Mouse (Mus musculus) liver, postnatal 0 days (tissue): ENCODE measurements around the gene Nras. TPM values are rescaled to one million over a fixed set of nuclear protein-coding genes. Genes with fewer than 3 reads are reported as not detected.

Experiments
- ATAC-seq: fragments of 200-750 bp; cut with Nextera tagmentation; 2 replicates; pipeline ENCODE4 v1.8.0; 2017; ENCODE audit warnings: mild to moderate bottlenecking, moderate library complexity
- DNase-seq: peaks from one replicate; pipeline ENCODE4 v3.0.0-alpha.2; 2016
- H3K27ac ChIP-seq: fragments of 300-500 bp; sonication (generic); 2 replicates; pipeline ENCODE4 v1.5.1; 2014; ENCODE audit warnings: antibody characterized with exemption, moderate library complexity, mild to moderate bottlenecking, low read depth
- H3K27me3 ChIP-seq: fragments of 300-500 bp; sonication (generic); 2 replicates; pipeline ENCODE4 v1.6.1; 2014; ENCODE audit warnings: low read length, control low read depth, mixed read lengths; ENCODE audit not compliant: insufficient read depth
- H3K36me3 ChIP-seq: fragments of 300-500 bp; sonication (generic); replicated peaks from 2 replicates; pipeline ENCODE4 v1.6.1; 2014; ENCODE audit warnings: mild to moderate bottlenecking, control low read depth, low read length, moderate library complexity, mixed read lengths; ENCODE audit not compliant: insufficient read depth
- H3K4me1 ChIP-seq: fragments of 300-500 bp; sonication (generic); 2 replicates; pipeline ENCODE4 v1.6.1; 2014; ENCODE audit warnings: antibody characterized with exemption, mild to moderate bottlenecking, control low read depth; ENCODE audit not compliant: insufficient read depth
- H3K4me2 ChIP-seq: fragments of 300-500 bp; sonication (generic); 2 replicates; pipeline ENCODE4 v1.6.1; 2014; ENCODE audit warnings: low read depth, mild to moderate bottlenecking, low read length, moderate library complexity, mixed read lengths
- H3K4me3 ChIP-seq: fragments of 300-500 bp; sonication (generic); 2 replicates; pipeline ENCODE4 v1.5.1; 2014; ENCODE audit warnings: low read depth, low read length
- H3K9ac ChIP-seq: fragments of 300-500 bp; sonication (generic); replicated peaks from 2 replicates; pipeline ENCODE4 v1.6.1; 2014; ENCODE audit warnings: mild to moderate bottlenecking, moderate library complexity
- H3K9me3 ChIP-seq: fragments of 300-500 bp; sonication (generic); 2 replicates; pipeline ENCODE4 v1.6.1; 2016; ENCODE audit warnings: mild to moderate bottlenecking, control low read depth, low read length, mixed read lengths
- CTCF ChIP-seq: sonication (generic); IDR thresholded peaks from 2 replicates; pipeline ENCODE4 v1.5.1; 2016; ENCODE audit warnings: antibody characterized with exemption, low read depth
- EP300 ChIP-seq: IDR thresholded peaks from 2 replicates; pipeline ENCODE4 v1.6.1; 2016; ENCODE audit warnings: antibody characterized with exemption, low read depth, mild to moderate bottlenecking
- WGBS: fragments of 180-500 bp; shearing (Covaris S2); extraction: QIAGEN DNeasy Blood & Tissue Kit; methylation state at CpG from one replicate; pipeline ENCODE4 v1.1.7; 2014; ENCODE audit not compliant: insufficient replicate concordance; 5-methylcytosine and 5-hydroxymethylcytosine counted together
- polyA plus RNA-seq: library from polyadenylated mRNA; unstranded; fragments of >200 nt; fragmentation: Nextera tagmentation; extraction: Ambion mirVana; gene quantifications from 2 replicates; pipeline ENCODE4 v1.2.1, GENCODE M21; 2015

The Nras gene
- polyA plus RNA-seq, 1 experiment from 2014 or later: 19.4 TPM

- Histone ChIP-seq H3K4me2 (no peak overlapping the region), H3K36me3 (no peaks in the 10 kb centered on the region), H3K4me3 (no peak overlapping the region), H3K9me3 (no peaks in the 10 kb centered on the region), H3K4me1 (no peaks in the 10 kb centered on the region), H3K9ac (no peak overlapping the region), H3K27ac (no peak overlapping the region), H3K27me3 (no peaks in the 10 kb centered on the region)
- no peak for ATAC-seq
- TF ChIP-seq CTCF (no peak), EP300 (no peak)
- DNase-seq: no peak
- WGBS: 85% methylated on average over 17 of the region's 17 CpGs
Observed at GRCm38 (mm10) chr3:103081861-103082453, 23.9 kb downstream of the Nras start.

DNA sequence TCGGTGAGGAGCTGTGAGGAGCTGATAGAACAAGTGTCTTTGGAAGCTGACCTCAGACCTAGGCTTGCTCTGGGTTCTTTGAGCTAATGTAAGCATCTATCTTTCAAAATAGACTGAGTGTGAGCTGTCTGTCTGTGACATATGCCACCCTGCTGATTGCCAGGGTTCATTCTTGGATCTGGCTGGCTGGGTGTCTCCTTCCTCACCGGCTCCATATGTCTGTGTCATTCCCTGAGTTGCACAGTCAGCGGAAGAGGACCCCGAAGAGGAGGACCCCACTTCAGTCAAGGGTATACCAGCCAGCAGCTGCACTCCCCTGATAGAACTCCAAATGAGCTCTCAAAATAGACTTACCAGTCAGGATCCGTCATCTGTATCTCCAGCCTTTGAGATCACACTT is 24.7 kb downstream of the Nras start:
- Histone ChIP-seq H3K4me3 (no peak overlapping the region), H3K9me3 (no peaks in the 10 kb centered on the region), H3K27ac (no peak overlapping the region), H3K4me2 (no peak overlapping the region), H3K4me1 (no peaks in the 10 kb centered on the region), H3K36me3 (no peaks in the 10 kb centered on the region), H3K9ac (no peak overlapping the region), H3K27me3 (no peaks in the 10 kb centered on the region)
- 69% methylated on average over 5 of the region's 5 CpGs for WGBS
- no peak for ATAC-seq
- TF ChIP-seq CTCF: no peak
- no peak for DNase-seq

DNA sequence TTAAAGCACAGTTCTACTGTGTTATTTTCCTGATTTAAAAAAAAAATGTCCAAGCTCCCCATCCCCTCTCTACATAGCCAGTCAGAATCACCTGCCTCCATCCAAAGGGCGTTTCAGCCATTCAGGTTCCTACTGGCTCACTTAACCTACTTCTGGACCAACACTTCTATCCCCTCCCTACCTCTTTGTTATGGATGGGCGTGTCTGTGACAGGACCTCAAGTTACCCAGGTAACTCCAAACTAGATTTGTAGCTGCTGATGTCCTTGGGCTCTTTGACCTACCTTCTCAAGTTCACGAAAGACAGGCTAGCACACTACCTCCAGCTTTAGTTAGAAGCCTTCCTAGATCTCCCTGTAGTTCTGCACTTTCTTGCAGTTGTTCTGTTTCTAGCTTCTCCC is 27.9 kb downstream of the Nras start:
- H3K4me3 ChIP-seq: no peak overlapping the region
- no peak overlapping the region for H3K9ac ChIP-seq
- no peak for TF ChIP-seq EP300
- TF ChIP-seq CTCF: no peak
- no peaks in the 10 kb centered on the region for H3K4me1 ChIP-seq
- DNase-seq: no peak
- H3K27me3 ChIP-seq: no peaks in the 10 kb centered on the region
- H3K9me3 ChIP-seq: no peaks in the 10 kb centered on the region
- ATAC-seq: no peak
- no peaks in the 10 kb centered on the region for H3K36me3 ChIP-seq
- no peak overlapping the region for H3K27ac ChIP-seq
- H3K4me2 ChIP-seq: no peak overlapping the region
- 65% methylated on average over 3 of the region's 3 CpGs for WGBS

- H3K4me1 ChIP-seq: no peaks in the 10 kb centered on the region
- no peak overlapping the region for H3K27ac ChIP-seq
- TF ChIP-seq EP300 (no peak), CTCF (no peak)
- H3K27me3 ChIP-seq: no peaks in the 10 kb centered on the region
- H3K9me3 ChIP-seq: no peaks in the 10 kb centered on the region
- no peak overlapping the region for H3K4me2 ChIP-seq
- WGBS: 54% methylated on average over 2 of the region's 2 CpGs
- no peak overlapping the region for H3K4me3 ChIP-seq
- no peak for DNase-seq
- ATAC-seq: no peak
- H3K36me3 ChIP-seq: no peaks in the 10 kb centered on the region
- no peak overlapping the region for H3K9ac ChIP-seq
Observed at GRCm38 (mm10) chr3:103091753-103092152, 33.7 kb downstream of the Nras start.

DNA sequence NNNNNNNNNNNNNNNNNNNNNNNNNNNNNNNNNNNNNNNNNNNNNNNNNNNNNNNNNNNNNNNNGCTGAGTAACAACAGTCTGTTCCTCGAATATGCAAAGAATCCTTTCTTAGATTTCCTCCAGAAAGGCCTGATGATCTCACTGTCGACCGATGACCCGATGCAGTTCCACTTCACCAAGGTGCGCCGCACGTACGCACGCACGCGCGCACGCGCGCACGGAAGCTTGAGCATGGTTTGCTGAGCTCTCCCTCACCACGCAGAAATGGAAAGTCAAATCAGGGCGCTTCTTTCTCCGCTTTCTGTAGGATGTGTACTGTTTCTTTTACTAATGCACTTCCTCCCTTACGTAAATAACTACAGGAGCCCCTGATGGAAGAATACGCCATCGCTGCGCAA is 40.6 kb downstream of the Nras start:
- no peak overlapping the region for H3K4me3 ChIP-seq

GRCm38 (mm10) chr3:103099667-103100066 is 41.6 kb downstream of the Nras start:
- 82% methylated on average over 6 of the region's 6 CpGs for WGBS
- Histone ChIP-seq H3K4me1 (peaks cover 7% of the 10 kb centered on the region), H3K36me3 (no peaks in the 10 kb centered on the region), H3K4me3 (no peak overlapping the region), H3K4me2 (no peak overlapping the region), H3K9me3 (no peaks in the 10 kb centered on the region), H3K27ac (no peak overlapping the region), H3K27me3 (no peaks in the 10 kb centered on the region), H3K9ac (no peak overlapping the region)
- TF ChIP-seq CTCF (peak; percentile 68), EP300 (no peak)
- no peak for DNase-seq
- no peak for ATAC-seq

More for the DNA sequence above, 40.6 kb downstream of the Nras start:
- Histone ChIP-seq H3K27ac (no peak overlapping the region), H3K4me1 (peaks cover 7% of the 10 kb centered on the region), H3K9ac (no peak overlapping the region), H3K27me3 (no peaks in the 10 kb centered on the region), H3K4me2 (no peak overlapping the region), H3K36me3 (no peaks in the 10 kb centered on the region), H3K9me3 (no peaks in the 10 kb centered on the region)
- DNase-seq (no peak), ATAC-seq (no peak)
- 76% methylated on average over 23 of the region's 23 CpGs for WGBS
- TF ChIP-seq CTCF: no peak
- no peak for TF ChIP-seq EP300

DNA sequence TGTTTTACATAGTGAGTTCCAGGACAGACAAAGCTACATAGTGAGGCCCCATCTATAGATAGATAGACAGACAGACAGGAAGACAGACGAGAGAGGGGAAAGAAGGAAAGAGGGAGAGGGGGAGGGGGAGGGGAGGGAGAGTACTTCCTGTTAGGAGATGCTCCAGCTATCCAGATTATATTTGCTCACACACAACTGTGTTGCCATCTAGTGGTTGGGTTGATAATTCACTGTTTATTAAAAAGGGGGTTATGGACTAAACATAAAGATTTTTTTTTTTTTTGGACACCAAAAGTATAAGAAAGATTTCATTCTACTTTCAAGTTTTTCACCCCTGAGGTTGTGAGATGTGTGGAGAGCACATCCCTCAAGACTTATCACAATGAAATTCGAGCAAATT is 42.6 kb downstream of the Nras start:
- ATAC-seq (no peak), DNase-seq (no peak)
- Histone ChIP-seq H3K9me3 (no peaks in the 10 kb centered on the region), H3K4me3 (no peak overlapping the region), H3K4me2 (no peak overlapping the region), H3K27me3 (no peaks in the 10 kb centered on the region), H3K4me1 (peaks cover 7% of the 10 kb centered on the region), H3K36me3 (no peaks in the 10 kb centered on the region), H3K27ac (no peak overlapping the region), H3K9ac (no peak overlapping the region)
- TF ChIP-seq EP300 (no peak), CTCF (peak; percentile 53)
- WGBS: 41% methylated on average over 2 of the region's 2 CpGs
